Mouse (Mus musculus): ENCODE measurements around the gene Cacnb4.
A peak's percentile ranks its signal among the peaks of the same experiment; 100 is the strongest.

The Cacnb4 gene

DNA sequence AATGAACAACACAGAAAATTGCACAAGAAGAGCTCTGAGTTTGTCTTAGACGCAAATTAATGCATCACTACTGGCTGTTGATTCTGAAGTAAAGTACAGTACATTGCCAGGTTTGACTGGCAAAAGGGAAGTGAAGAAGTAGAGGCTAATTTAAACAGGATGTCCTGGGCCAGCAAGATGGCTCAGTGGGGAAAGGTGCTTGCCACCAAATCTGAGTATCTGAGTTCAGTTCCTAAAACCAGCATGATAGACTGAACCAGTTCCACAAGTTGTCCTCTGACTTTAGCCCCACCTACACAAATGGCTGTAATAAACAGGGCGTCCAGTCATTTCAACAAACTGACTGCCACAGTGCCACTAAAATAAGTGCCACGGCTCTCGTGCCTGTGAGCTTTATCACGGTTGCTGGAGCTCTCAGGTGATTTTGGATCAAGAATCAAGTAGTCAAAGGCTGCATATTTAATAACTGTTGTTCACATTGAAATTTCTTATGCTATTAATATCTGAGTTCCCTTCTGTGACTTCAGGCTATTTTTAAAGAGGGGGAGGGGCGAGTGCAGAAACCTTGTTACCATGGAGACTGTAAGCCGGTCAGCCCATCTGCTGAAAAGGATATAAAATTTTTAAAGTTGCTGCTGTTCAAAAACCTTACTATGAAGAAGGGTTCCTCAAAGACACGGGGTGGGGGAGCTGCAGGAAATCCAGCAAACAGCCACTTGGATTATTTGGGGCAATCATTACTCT lies 29.2 kb downstream of the Cacnb4 start:
- no peak for DNase-seq (ENCODE audit: low spot score)

DNA sequence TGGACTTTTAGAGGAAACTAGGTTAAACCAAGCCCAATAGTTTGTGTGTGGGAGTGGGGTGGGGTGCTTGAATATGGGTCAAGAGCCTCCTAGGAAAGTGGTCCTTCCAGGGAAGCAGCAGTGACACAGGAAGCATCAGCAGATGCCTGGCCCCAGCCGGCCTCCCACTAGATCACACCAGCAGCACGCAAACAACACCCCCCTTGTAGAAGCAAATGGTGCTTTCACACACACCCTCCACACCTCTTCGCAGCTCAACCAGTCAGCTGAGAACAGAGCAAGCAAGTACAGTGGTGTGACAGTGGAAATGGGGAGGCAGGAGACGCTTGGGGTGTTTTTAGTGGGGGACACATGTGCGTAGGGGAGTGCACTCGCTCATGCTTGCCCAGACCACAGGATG lies 33.0 kb downstream of the Cacnb4 start:
- DNase-seq (ENCODE audit: low spot score): no peak

GRCm38 (mm10) chr2:52639530-52639875 lies 37.1 kb downstream of the Cacnb4 start:
- no peak for DNase-seq (ENCODE audit: low spot score)

GRCm38 (mm10) chr2:52638857-52639529 lies 37.6 kb downstream of the Cacnb4 start:
- no peak for DNase-seq (ENCODE audit: low spot score)

DNA sequence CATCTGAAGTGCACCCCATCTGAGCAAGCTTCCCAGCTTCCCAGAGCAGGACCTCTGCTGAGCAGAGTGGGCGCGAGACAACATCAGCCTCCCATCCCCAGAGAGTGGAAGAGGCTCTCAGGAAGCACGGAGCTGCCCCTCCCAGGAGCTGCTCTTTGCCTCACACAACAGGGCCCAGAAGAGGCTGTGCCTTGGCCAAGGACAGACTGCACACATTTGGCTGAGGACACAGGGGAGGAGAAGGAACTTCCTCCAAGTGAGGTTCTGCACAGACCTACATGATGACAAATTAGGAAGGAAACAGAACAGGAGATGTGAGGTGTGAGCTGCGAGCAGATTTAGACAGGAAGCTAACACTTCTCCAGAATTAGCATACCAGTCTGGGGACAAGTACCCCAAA lies 38.4 kb downstream of the Cacnb4 start:
- peak; percentile 37 for DNase-seq (ENCODE audit: low spot score)

- no peak for DNase-seq (ENCODE audit: low spot score)
These were observed 40.6 kb downstream of the Cacnb4 start for GRCm38 (mm10) chr2:52636051-52636450.

DNA sequence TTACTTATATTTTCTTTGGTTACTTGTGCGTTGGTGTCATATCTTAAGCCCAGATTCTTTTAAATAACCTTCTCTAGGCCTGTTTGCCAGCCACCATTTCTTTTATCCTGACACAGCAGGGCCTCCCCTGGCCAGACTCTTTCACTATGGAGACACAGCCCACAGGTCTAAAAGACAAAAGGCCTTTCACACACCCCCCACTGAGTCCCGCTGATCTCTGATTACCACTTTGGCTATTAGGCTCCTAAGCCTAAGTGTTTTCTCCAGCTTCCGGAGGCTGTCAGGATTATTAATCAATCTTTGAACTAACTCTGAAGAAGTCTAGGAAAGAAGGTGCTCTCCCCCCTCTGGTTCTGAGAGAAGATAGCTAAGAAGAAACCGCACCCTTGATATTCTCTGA lies 41.3 kb downstream of the Cacnb4 start:
- no peak for DNase-seq (ENCODE audit: low spot score)

- no peak for DNase-seq (ENCODE audit: low spot score)
These were observed 43.8 kb downstream of the Cacnb4 start for GRCm38 (mm10) chr2:52632880-52633279.

DNA sequence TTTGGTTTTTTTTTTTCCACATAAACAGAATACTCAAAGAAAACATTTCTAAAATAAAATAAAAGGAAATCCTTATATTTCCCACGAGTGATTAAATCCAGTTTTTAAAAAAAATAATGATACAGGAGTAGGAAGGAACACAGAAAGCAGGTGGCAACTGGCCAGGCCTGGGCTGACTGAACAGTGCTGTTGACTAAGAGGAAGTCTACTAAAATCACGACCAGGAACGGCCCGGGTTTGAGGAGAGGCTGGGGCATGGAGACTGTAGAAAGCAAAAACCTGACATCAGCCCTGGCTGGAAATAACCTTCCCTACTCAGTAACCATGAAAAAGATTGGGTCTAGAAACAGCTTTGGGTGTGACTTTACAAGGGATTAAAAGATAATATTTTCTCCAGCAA lies 48.4 kb downstream of the Cacnb4 start:
- DNase-seq (ENCODE audit: low spot score): no peak

GRCm38 (mm10) chr2:52626266-52626665 lies 50.4 kb downstream of the Cacnb4 start:
- DNase-seq (ENCODE audit: low spot score): no peak

GRCm38 (mm10) chr2:52625731-52626130 lies 50.9 kb downstream of the Cacnb4 start:
- DNase-seq (ENCODE audit: low spot score): no peak

DNA sequence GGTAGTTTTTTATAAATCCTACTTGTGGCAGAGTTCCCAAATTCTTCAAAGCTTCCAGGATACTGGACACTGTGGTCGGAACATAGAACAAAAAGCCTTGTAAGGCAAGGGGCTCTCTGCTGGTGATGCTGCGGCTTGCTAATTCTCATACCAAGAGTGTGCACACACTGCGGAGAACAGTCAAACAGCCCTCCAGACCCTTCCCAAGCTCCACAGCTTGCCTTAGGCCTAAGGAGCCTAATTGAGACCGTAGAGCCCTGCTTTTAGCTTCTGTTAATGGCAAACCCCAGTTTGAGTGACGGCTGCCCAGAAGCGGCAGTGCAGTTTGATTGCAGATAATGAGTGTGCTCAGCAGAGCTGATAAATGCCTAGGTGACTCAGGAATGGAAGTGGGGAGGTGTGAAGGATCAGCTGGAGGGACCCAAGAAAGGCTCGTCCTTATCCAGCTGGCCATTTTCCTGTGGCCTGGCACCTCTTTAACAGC lies 52.7 kb downstream of the Cacnb4 start:
- no peak for DNase-seq (ENCODE audit: low spot score)

DNA sequence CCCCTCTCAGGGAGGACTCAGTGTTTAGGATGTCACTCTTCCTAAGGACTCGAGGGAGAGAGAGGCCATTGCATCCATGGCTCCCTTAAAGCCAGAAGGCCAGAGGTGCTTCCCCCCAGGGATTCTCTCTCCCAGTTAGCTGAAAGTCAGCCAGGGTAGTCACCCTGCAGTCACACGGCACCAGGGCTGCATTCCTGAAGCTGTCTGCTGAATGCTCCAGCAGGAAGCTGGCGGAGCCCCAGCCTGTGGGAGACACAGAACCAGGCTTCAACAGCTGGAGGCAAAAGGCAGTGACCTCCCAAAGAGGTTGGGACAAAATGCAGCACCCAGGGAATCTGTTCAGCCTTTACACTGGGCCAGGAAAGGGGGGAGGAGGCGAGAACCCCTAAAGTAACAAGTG lies 53.2 kb downstream of the Cacnb4 start:
- DNase-seq (ENCODE audit: low spot score): peak; percentile 56

DNA sequence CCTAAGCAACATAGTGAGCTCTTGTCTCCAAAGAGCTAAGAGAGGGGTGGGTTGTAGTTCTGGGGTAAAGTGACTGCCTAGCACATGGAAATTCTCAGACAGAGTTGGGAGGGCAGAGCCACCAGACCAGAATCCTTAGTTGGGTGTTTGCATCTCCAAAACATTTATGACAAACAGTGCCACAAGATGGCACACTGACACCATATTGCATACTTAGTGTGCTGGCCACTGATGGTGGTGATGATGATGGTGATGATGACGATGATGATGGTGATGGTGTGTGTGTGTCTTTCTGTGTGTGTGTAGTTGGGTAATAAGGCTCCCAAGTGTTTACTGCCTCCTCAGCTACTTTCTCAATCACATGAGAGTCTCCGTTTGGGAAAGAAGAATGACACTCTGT lies 54.0 kb downstream of the Cacnb4 start:
- DNase-seq (ENCODE audit: low spot score): no peak

- no peak for DNase-seq (ENCODE audit: low spot score)
These were observed 57.1 kb downstream of the Cacnb4 start for GRCm38 (mm10) chr2:52619406-52619974.

GRCm38 (mm10) chr2:52618804-52619203 lies 57.8 kb downstream of the Cacnb4 start:
- DNase-seq (ENCODE audit: low spot score): no peak

DNA sequence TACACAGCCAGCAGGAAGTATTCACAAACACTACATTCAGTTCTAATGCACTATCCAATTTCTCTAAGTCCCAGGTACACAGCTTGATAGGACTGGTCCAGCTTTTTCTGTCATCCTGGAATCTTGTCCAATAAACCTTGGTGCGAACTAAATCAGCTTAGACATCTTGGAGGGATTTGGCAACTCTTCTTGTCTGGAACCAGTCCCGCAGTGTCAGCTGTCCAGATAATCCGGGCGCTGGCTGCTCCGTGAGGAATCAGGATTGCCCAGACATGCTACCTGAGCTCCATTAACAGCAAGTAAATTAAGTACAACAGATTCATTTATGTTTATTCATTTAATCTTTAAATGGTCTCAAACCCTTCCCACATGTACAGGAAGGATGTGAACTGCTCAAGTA lies 61.2 kb downstream of the Cacnb4 start:
- DNase-seq (ENCODE audit: low spot score): no peak

DNA sequence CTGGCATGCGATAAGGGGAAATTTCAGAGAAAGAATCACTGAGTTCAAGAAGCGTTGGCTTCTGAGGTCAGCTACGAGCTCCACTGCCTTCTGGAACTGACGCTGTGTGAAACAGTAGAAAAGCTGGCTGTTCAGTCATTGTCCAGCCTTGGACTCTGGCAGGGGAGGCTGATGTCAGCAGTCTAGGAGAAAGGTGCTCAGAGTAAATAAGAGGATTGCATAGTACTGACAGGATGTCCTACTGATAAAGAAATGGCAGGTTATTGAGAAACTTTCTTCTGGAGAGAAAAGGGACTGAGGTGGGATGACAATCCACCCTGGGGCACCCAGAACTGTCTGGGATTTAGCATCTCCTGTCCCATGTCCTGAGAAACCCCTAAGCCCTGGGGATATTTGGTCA lies 62.7 kb downstream of the Cacnb4 start:
- DNase-seq (ENCODE audit: low spot score): no peak

DNA sequence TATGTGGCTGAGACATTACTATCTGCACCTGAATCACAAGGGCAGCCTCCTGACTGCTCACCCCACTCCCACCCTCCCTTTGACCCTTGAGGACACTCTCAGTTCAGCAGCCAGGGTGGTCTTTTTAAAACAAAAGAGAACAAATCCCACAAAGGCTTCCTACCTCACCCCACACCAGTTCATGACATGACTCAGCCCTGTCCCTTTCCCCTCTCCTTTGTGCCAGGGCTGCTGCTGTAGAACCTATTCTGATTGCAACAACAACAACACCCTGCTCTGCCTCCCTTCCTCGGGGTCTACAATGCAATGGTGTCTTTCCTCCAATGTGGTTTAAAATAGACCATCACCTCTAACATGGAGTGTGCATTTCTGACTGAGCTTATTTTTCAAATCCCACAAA lies 67.1 kb downstream of the Cacnb4 start:
- no peak for DNase-seq (ENCODE audit: low spot score)

GRCm38 (mm10) chr2:52607857-52608485 lies 68.7 kb downstream of the Cacnb4 start:
- DNase-seq (ENCODE audit: low spot score): no peak

GRCm38 (mm10) chr2:52606331-52606730 lies 70.3 kb downstream of the Cacnb4 start:
- DNase-seq (ENCODE audit: low spot score): no peak

GRCm38 (mm10) chr2:52605321-52605720 lies 71.3 kb downstream of the Cacnb4 start:
- DNase-seq (ENCODE audit: low spot score): no peak

DNA sequence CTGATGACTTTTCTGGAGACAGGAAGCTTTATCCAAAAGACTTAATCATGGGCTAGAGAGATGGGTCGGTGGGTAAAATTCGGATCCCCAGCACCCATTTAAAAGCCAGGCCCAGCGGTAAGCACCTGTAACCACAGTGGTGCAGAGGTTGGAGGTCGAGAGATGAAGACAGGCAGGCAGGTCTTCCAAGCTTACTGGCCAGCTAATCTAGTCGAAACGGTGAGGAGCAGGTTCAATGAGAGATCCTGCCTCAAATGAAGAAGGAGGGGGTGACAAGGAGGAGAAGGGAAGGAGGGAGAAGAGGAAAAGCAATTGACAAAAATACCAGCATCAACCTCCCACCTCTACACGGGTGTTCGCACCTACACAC lies 72.0 kb downstream of the Cacnb4 start:
- DNase-seq (ENCODE audit: low spot score): no peak

Data from testis, postnatal 14 days (tissue).